ENCODE assay signal across 17 mouse cellular contexts in the genomic region with DNA sequence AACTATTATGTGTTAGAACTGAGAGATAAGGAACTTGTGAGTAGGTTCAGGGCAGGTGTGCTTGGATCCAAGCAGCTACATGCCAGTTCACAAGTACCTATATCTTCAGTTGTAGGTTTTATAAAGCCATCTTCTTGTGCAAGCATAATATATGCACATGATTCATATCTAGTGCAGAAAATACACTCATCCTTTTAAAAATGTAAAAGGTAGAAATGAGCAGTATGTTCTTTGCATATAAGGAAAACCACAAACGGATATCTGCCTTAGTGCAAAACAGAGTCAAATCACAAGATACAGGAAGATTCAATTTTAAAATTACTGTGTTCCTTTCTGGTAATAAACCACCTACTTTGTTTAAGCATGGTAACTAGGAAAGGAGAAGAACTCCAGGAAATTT.
"Had no signal": no experiment of that assay in that cellular context is flagged by ENCODE, and none has a peak within 500 bp of the region (broad histone marks: within the 10 kb centered on the region; RNA-seq: fewer than 3 reads in every experiment).

No protein-coding gene starts in this region.

- H3K4me3 ChIP-seq: embryonic facial prominence, embryonic 10.5 days; embryonic facial prominence, embryonic 12.5 days; embryonic facial prominence, embryonic 13.5 days; embryonic facial prominence, embryonic 15.5 days; erythroblast, embryonic 14.5 days; forebrain, embryonic 10.5 days; forebrain, embryonic 12.5 days; forebrain, embryonic 13.5 days; forebrain, embryonic 15.5 days; gastrocnemius, adult 2 months; heart, adult 2 months; heart, embryonic 10.5 days; heart, embryonic 12.5 days had no signal

- H3K9me3 ChIP-seq: embryonic facial prominence, embryonic 10.5 days; embryonic facial prominence, embryonic 12.5 days; embryonic facial prominence, embryonic 13.5 days; embryonic facial prominence, embryonic 15.5 days; forebrain, embryonic 10.5 days; forebrain, embryonic 12.5 days; forebrain, embryonic 13.5 days; forebrain, embryonic 15.5 days; heart, embryonic 10.5 days; heart, embryonic 12.5 days had no signal

- H3K27ac ChIP-seq: embryonic facial prominence, embryonic 10.5 days; embryonic facial prominence, embryonic 12.5 days; embryonic facial prominence, embryonic 13.5 days; embryonic facial prominence, embryonic 15.5 days; forebrain, embryonic 10.5 days; forebrain, embryonic 12.5 days; forebrain, embryonic 13.5 days; forebrain, embryonic 15.5 days; gastrocnemius, adult 2 months; heart, adult 2 months; heart, embryonic 10.5 days had no signal

- H3K9ac ChIP-seq: embryonic facial prominence, embryonic 12.5 days; embryonic facial prominence, embryonic 13.5 days; embryonic facial prominence, embryonic 15.5 days; forebrain, embryonic 12.5 days; forebrain, embryonic 13.5 days; forebrain, embryonic 15.5 days; forebrain, postnatal 0 days; heart, embryonic 12.5 days had no signal

- H3K27me3 ChIP-seq: embryonic facial prominence, embryonic 12.5 days; embryonic facial prominence, embryonic 13.5 days; embryonic facial prominence, embryonic 15.5 days; forebrain, embryonic 12.5 days; forebrain, embryonic 13.5 days; forebrain, embryonic 15.5 days; heart, embryonic 12.5 days had no signal

- H3K4me1 ChIP-seq: embryonic facial prominence, embryonic 10.5 days; embryonic facial prominence, embryonic 12.5 days; embryonic facial prominence, embryonic 13.5 days; embryonic facial prominence, embryonic 15.5 days; forebrain, embryonic 10.5 days; forebrain, embryonic 12.5 days; forebrain, embryonic 13.5 days; forebrain, embryonic 15.5 days; heart, embryonic 10.5 days; heart, embryonic 12.5 days had no signal

- H3K36me3 ChIP-seq: embryonic facial prominence, embryonic 10.5 days; embryonic facial prominence, embryonic 12.5 days; embryonic facial prominence, embryonic 13.5 days; embryonic facial prominence, embryonic 15.5 days; forebrain, embryonic 10.5 days; forebrain, embryonic 12.5 days; forebrain, embryonic 15.5 days; heart, embryonic 10.5 days; heart, embryonic 12.5 days had no signal

- DNase-seq: embryo, embryonic 11 days had no signal

- ATAC-seq: forebrain, embryonic 13.5 days; forebrain, embryonic 14.5 days; forebrain, embryonic 15.5 days; forebrain, embryonic 16.5 days; forebrain, postnatal 0 days had no signal
